Mouse (Mus musculus): ENCODE measurements at regions not wholly inside any gene's neighbourhood (a gene's known extent, or its start where the extent isn't known, plus 50 kb on each side); places are given as distances from the start of the nearest gene placed in this dataset.

DNA sequence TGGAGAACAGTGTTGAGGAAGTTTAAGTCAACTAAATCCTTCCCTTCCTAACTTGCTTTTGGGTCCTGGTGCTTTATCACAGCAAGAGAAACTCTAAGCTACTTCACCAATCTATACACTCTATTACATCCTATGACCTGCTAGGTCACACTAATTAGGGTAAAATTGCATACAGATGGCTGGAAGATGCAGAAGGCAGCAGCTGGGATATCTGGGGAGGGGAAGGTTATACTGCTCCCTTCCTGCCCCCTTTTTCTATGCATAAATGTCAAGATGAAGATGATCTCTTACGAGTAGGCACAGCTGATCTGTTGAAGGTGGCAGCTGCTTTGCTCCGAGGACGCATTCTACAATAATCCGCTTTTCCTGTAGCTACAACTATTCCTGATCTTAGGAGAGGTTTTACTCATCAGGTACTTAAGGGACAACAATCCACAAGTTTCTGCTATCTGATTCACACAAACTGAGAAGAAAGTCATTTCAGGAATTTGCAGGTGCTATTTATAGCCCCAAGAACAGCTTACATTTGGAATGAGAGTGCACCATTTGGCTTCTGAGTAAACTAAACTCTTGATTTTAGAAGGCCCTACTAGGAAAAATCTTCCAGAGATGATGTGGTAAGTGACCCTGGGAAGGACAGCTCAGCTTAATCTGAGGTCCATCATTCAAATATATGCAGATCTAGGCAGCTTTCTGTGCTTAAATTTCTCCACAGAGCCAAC lies 146.3 kb upstream of the Krr1 start:
- DNase-seq (ENCODE audit: low spot score in 2 of 2) = no peak

- no peak for DNase-seq (ENCODE audit: low spot score in 2 of 2)
These were observed 145.2 kb upstream of the Krr1 start for GRCm38 (mm10) chr10:111827246-111827645.

GRCm38 (mm10) chr10:111827930-111828329 lies 144.5 kb upstream of the Krr1 start:
- DNase-seq (ENCODE audit: low spot score in 2 of 2) = no peak

DNA sequence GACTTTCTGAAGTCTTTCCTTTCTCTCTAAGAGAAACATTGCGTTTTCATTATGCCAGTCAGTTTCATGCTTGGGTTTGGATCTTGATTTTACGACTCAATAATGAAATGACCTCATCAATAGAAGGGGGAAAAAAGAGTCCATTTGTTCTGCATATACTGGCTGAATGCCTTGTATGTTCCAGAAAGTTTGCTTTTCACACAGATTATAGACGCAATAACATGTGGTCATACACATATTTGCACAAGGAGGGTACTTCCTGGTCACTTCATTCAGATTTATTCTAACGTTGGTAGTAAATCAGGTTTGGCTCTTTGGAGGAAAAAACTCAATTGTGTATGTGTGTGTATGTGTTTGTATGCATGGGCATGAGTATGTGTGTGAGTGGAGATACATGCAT lies 143.9 kb upstream of the Krr1 start:
- no peak for DNase-seq (ENCODE audit: low spot score in 2 of 2)

GRCm38 (mm10) chr10:111829291-111829690 lies 143.2 kb upstream of the Krr1 start:
- DNase-seq (ENCODE audit: low spot score in 2 of 2) = no peak

GRCm38 (mm10) chr10:111831105-111831504 lies 141.4 kb upstream of the Krr1 start:
- no peak for DNase-seq (ENCODE audit: low spot score in 2 of 2)

DNA sequence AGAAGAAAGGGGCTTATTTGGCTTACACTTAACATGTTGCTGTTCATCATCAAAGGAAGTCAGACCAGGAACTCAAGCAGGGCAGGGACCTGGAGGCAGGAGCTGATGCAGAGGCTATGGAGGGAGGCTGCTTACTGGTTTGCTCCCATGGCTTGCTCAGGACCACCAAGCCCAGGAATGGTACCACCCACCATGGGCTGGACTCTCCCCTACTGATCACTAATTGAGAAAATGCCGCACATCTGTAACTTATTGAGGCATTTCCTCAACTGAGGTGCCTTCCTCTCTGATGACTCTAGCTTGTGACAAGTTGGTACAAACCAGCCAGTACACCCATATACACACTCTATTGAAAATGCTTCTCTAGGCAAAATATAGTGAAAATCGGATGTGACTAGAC lies 138.9 kb upstream of the Krr1 start:
- DNase-seq (ENCODE audit: low spot score in 2 of 2) = no peak

- DNase-seq (ENCODE audit: low spot score in 2 of 2) = no peak
These were observed 138.2 kb upstream of the Krr1 start for GRCm38 (mm10) chr10:111834280-111834679.

DNA sequence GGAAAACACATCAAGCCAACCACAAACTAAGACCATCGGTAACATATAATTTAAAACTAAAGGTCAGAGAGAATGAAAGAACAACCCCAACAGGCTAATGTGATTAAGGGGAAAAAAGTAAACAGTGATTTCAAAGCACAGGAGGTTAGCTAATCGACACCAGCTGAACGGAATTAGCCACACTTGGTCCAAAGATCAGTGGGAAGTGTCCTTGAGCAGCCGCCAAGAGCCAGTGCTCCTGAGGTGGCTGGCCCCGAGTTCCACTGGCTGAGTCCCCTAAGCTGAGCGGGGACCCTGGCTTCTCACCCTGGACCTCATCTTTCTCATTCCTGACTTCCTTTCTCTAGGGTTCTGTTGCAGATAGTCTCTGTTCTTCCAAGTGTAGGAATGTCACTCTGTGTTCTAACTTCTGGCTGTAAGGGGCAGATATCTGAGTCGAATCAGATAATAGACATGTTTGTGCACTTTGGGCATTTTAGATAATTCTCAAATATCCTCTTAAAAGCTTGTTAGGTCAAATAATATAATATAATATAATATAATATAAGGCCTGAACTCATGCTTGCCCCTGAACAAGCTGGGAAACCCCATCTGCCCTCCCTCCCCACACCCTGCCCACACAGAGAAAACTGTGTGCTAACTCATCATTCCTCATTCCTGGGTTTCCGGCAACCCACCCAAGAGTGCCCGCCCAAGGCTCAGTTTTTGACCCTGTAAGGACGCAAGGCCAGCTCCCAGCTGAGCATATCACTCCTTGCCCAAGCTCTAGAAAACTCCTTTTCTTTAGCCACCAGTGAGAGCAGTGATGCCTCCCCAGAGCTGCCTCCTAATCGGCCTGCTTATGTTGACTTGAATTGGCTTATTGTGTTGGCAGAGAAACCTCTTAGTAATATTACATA lies 137.3 kb upstream of the Krr1 start:
- DNase-seq (ENCODE audit: low spot score in 2 of 2) = no peak

DNA sequence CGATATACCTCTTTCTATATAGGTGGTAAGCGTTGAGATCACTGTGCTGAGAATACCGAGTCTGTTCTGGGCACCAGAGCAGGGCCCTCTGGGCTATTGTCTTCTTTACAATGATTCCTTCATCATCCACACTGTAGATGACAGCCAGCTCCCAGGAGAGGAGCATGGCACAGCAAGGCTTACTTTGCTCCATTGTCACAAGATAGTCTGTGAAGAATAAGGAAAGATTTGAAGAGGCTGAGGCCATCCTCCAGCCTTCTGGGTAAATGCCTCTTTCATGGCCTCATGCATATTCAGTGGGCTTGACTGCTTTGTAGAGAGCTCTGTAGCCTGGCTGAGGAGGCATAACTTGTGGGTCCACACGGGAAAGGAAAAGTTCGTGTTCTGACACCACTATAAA lies 136.3 kb upstream of the Krr1 start:
- DNase-seq (ENCODE audit: low spot score in 2 of 2) = no peak

GRCm38 (mm10) chr10:111836802-111837201 lies 135.7 kb upstream of the Krr1 start:
- DNase-seq (ENCODE audit: low spot score in 2 of 2) = no peak

DNA sequence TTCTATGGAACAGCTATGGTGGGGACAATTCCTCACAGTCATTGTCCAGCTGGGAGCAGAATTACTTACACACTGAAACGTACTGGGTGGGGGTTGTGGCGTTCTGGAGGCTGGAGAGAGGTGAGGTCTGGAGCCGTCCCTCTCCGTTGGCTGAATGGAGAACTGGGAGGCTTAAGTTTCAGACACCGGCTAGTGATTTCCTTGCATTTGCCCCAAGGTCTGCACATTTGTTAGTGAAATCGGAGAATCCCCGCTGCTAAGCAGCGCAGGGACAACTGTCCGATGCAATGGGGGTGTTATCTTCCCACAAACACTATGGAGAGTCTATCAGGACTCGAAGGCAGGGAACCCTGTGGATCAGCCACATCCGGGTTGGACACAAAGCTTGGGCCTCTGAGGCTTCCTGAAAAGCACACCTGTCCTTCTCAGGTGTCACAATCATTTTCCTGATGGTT lies 130.1 kb upstream of the Krr1 start:
- no peak for DNase-seq (ENCODE audit: low spot score in 2 of 2)

DNA sequence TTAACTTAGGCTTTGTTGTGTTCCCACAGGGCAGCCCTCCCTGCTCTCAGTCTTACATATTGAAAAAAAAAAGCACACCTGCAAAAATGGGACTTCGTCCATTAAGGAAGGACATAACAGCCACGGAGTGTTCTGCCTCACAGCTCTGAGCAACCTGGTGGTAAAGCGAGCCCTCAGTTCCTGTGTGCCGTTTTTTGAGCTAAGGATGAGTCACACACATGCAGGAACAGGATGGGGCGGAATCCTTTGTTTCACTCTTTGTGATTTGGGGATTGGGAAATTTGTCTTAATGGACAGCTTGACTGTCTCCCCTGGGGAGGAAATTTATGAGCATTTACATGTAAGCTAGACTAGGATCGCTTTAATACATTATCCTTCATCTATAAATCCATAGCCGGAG lies 129.6 kb upstream of the Krr1 start:
- DNase-seq (ENCODE audit: low spot score in 2 of 2) = no peak

DNA sequence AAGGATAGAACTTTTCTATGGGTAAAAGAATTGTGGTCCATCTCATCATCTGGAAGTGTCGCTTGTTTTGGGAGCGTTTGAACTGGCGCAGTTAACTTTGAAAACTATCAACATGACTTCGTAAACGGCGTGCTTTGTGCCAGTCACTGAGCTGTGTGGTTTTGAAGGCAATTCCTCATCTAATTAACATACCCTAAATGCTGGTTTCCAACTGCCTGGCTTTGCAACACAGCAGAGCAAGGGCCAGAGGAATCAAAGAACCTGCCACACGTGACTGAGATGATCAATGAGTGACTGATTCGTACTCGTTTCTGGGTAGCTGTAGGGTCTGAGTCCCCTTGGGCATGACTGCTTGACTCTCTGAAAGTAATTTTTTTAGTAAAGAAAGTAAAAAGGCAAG lies 129.2 kb upstream of the Krr1 start:
- no peak for DNase-seq (ENCODE audit: low spot score in 2 of 2)

DNA sequence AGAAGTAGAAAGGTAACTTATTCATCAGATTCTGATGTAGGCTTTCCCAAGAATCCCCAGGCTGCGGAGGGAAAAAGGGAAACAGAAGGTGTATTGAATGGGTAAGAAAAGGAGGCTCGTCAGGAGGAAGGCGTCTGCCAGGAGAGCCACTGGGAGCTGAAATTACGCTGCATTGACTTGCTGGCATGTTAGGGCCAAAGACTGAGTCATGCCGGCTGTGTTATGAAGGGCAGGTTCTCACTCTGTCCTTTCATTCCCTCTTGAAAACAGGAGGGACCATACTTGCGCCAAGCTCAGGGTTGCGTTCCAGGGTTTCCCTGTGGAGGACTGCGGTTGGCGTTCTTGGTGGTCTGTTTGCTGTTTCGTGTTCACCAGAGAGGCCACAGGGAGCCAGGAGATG lies 128.3 kb upstream of the Krr1 start:
- no peak for DNase-seq (ENCODE audit: low spot score in 2 of 2)

GRCm38 (mm10) chr10:111845946-111846345 lies 126.5 kb upstream of the Krr1 start:
- DNase-seq (ENCODE audit: low spot score in 2 of 2) = no peak

- no peak for DNase-seq (ENCODE audit: low spot score in 2 of 2)
These were observed 118.2 kb upstream of the Krr1 start for GRCm38 (mm10) chr10:111854254-111854653.

- DNase-seq (ENCODE audit: low spot score in 2 of 2) = no peak
These were observed 117.0 kb upstream of the Krr1 start for GRCm38 (mm10) chr10:111855496-111855895.

DNA sequence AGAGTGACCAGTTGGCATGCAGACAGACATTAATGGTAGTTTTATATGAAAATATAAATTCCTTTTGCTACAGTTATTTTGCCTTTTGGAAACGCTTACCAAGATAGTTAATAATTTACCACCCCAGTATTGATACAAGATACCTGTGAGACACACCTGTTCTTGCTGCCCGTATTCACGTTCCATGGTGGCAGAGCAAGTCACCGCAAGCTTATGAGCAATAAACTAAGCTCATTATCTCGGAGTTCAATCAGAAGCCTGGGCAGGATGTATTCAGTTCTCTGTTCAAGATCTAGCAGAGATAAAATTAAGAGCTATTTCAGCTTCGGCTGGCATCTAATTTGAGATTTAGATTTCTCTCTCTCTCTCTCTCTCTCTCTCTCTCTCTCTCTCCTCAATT lies 114.1 kb upstream of the Krr1 start:
- DNase-seq (ENCODE audit: low spot score in 2 of 2) = no peak

DNA sequence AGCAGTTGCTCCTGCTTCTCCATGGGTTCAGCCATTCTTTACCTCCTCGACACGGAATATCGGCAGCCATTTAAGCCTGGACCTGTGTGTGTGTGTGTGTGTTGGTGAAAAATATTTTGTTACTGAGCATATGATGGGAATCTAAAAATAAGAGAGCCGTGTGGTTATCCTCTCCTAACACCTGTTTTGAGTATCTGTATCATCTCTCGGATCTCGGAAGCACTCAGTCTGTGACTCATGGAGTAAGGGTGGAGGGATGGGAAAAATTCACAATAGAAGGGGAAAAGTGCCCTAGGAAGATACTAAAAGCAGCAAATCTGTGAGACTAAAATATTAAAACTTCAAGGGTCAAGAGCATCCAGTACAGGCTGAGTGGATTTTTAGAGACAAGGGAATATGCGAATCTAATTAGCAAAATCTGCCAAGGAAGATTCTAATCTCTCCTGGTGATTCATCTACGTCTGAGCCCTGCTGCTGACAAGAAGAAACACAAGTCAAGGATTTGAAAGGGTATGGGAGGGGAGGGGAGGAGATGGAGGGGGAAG lies 107.1 kb upstream of the Krr1 start:
- no peak for DNase-seq (ENCODE audit: low spot score in 2 of 2)

DNA sequence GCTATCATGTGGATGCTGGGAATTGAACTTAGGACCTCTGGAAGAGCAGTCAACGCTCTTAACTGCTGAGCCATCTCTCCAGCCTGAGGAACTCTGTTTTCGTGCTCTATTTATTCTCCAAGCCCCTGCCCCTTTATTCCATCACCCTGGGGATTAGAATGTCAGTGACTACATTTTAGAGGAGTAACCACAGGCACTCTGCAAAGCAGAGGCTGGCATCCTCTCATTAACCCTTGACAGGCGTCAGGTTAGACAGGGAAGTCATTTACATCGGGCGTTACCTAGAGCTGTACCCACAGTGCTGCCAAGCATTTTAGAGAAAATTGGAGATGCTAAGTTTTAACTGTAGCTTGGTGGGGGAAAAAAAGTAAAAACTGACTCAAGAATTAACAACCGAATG lies 105.4 kb upstream of the Krr1 start:
- no peak for DNase-seq (ENCODE audit: low spot score in 2 of 2)

DNA sequence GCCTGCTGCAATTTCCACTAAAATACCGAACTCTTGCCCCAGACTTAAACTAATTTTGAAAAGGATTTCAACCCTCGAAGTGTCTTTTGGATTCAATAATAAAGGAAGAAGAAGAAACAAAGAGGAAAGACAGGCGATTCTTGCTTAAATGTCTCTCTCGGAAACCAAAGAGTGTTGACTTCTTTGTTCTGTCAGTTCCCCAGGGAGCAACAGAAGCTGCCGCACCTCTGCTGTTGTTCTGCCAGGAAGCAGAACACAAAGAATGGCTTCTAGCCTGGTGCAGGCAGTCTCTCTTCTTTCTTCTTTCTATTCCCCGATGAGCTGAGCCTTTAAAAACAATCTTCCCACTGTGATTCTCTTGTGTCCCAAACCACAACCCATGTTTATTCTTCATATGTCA lies 104.9 kb upstream of the Krr1 start:
- DNase-seq (ENCODE audit: low spot score in 2 of 2) = no peak

DNA sequence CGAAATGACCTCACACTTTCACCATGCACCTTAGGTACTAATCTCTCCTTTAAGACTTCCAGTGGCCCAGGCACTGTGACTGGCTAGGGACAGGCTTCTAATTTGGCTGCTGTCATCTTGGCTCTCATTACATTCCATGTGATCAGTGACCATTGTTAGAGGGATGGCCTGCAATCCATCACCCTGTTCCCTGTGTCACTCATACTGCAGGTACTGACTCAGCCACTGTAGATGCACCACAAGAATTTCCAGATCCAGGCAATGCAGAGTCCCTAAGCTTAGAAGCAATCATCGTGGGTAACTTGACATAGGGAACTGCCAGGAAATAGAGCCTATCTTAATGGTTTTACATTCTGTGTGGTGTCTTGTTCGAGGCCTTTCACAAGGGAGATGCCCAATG lies 92.1 kb upstream of the Krr1 start:
- no peak for DNase-seq (ENCODE audit: low spot score in 2 of 2)

Data from frontal cortex, postnatal 14 days (tissue).